Mouse (Mus musculus): ENCODE measurements around the gene Bag5.

DNA sequence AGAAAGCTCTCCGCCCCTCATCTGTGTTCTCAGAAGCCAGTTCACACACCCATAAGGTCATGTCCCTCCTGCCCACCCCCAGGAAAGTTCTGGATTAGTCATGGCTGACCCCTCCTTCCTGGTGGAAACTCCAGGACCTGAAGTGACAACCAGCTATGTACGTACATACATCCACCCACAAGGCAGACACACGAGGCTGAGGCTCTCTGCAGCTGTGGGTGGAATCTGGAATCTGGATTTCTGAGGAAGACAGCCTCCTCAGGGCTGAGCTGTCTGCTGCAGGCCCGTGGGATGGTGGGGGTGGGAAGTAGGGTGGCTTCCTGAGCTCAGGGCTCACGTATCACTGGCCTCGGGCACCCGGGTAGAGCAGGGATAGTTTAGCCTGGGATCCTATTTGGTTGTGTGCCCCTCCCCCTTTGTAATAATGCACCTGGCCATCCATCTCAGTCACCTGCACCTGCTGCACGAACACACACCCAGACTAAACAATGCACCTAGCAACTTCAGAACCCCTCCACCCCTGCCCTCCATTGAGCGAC, 12.1 kb downstream of the Bag5 start:
- no peak for TF ChIP-seq CTCF (IDR thresholded peaks at IDR 0.05; ENCODE audit: low read depth)
- TF ChIP-seq EP300 (optimal IDR thresholded peaks at IDR 0.05) = no peak

All from stomach, postnatal 0 days (tissue).